Mouse (Mus musculus): ENCODE results near the gene Aip. TPM values are rescaled to one million over a fixed set of nuclear protein-coding genes. Genes with fewer than 3 reads are reported as not detected.
"Not testable (repeated sequence)": the region's sequence is repeated elsewhere in the genome, so short reads cannot be mapped to it uniquely, and the experiment has no call there.

Aip gene
- polyA plus RNA-seq, 1 experiment from 2014 or later = 47.0 TPM

DNA sequence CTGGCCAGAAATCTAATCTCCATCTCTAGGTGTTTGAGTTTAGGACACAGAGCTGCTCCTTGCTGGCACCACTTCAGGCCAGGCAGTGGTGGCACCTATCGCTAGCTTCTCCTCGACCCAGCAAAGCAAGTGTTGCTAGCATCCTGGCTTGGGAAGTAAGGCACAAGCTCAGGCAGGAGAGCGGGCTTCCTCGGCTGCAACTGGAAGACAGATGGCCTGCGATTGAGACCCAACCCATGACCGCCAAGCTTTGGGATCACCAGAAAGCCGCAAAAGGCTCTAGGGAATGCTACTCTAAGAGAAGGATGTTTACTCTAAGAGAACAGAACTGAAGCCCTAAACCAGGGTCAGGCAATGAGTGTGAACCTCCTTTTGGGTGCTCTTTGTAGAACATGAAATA lies 3.8 kb upstream of the Aip start:
- WGBS = 85% methylated on average over 7 of the region's 7 CpGs
- H3K27ac ChIP-seq (replicated peaks) = no peak overlapping the region
- ATAC-seq (ENCODE audit: low FRiP score, low TSS enrichment) (no peak), DNase-seq (ENCODE audit: low spot score) (no peak)
- H3K4me2 ChIP-seq (replicated peaks; ENCODE audit: low read depth) = no peak overlapping the region
- no peaks in the 10 kb centered on the region for H3K9me3 ChIP-seq (ENCODE audit: control insufficient read depth, low read length)
- H3K4me3 ChIP-seq (ENCODE audit: low read depth, low read length) = no peak overlapping the region
- peaks cover 20% of the 10 kb centered on the region for H3K36me3 ChIP-seq (ENCODE audit: control insufficient read depth, insufficient read depth, low read length)
- no peaks in the 10 kb centered on the region for H3K27me3 ChIP-seq (ENCODE audit: control insufficient read depth, insufficient read depth, low read length)
- TF ChIP-seq EP300 (optimal IDR thresholded peaks at IDR 0.05) = no peak
- no peak for TF ChIP-seq CTCF (IDR thresholded peaks at IDR 0.05; ENCODE audit: low read depth)
- H3K4me1 ChIP-seq (replicated peaks; ENCODE audit: control insufficient read depth, insufficient read depth) = 0 out of 2 replicates have a peak, but pooled peaks cover 3% of the 10 kb centered on the region
- H3K9ac ChIP-seq (ENCODE audit: low read length) = no peak overlapping the region

DNA sequence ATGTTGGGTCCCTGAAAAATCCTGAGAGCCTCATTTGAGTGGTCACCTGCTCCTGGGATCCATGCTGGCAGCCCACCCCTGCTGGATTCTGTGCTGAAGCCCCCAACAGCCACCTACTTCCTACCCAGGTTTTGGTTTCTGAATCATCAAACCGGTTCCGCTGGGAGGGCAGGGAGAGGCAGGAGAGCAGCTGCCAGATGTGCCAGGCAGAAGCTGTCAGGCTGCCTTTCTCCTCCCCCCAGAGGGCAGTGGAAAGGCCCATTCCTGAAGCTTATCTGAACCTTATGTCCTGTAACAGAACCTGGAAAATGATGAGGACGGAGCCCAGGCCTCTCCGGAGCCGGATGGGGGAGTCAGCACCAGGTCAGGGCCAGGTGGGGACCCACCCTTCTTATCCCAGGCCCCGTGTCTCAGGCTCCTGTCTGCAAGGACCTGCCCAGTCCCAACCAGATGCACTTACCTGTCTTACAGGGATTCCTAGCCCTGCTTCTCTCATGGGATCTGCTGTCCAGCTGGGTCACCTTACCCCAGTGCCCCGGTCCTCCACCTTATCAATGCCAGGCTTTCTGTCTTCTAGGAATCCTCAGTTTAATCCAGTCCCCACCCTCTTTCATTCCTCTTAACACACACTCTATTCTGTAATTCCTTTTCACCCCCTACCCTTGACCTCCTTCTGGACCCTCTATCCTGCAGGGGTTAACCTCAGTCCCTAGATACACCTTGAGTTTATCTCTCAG lies 1.3 kb upstream of the Aip start:
- WGBS = 41% methylated on average over 7 of the region's 7 CpGs

GRCm38 (mm10) chr19:4125268-4125667 lies 390 bp downstream of the Aip start:
- not testable (repeated sequence) for H3K27me3 ChIP-seq (ENCODE audit: control insufficient read depth, insufficient read depth, low read length); H3K9ac ChIP-seq (ENCODE audit: low read length); DNase-seq (ENCODE audit: low spot score); H3K9me3 ChIP-seq (ENCODE audit: control insufficient read depth, low read length)
- 23% methylated on average over 2 of the region's 4 CpGs for WGBS
- H3K27ac ChIP-seq (replicated peaks) = 0 out of 2 replicates have a peak overlapping the region, but pooled peaks have one; percentile 18
- H3K36me3 ChIP-seq (ENCODE audit: control insufficient read depth, insufficient read depth, low read length) = peaks cover 11% of the 10 kb centered on the region
- H3K4me1 ChIP-seq (replicated peaks; ENCODE audit: control insufficient read depth, insufficient read depth) = peaks cover 10% of the 10 kb centered on the region
- peak overlapping the region; percentile 48 for H3K4me2 ChIP-seq (replicated peaks; ENCODE audit: low read depth)
- peak; percentile 25 for ATAC-seq (ENCODE audit: low FRiP score, low TSS enrichment)
- H3K4me3 ChIP-seq (ENCODE audit: low read depth, low read length) = peak overlapping the region; percentile 84

More for the DNA sequence above, 1.3 kb upstream of the Aip start:
- Histone ChIP-seq H3K36me3 (ENCODE audit: control insufficient read depth, insufficient read depth, low read length) (peaks cover 13% of the 10 kb centered on the region), H3K9ac (ENCODE audit: low read length) (peak overlapping the region; percentile 89), H3K4me2 (replicated peaks; ENCODE audit: low read depth) (peak overlapping the region; percentile 77), H3K4me3 (ENCODE audit: low read depth, low read length) (peak overlapping the region; percentile 84), H3K27ac (replicated peaks) (peak overlapping the region; percentile 81), H3K4me1 (replicated peaks; ENCODE audit: control insufficient read depth, insufficient read depth) (0 out of 2 replicates have a peak, but pooled peaks cover 3% of the 10 kb centered on the region), H3K9me3 (ENCODE audit: control insufficient read depth, low read length) (no peaks in the 10 kb centered on the region), H3K27me3 (ENCODE audit: control insufficient read depth, insufficient read depth, low read length) (no peaks in the 10 kb centered on the region)
- peak; percentile 62 for DNase-seq (ENCODE audit: low spot score)
- TF ChIP-seq CTCF (IDR thresholded peaks at IDR 0.05; ENCODE audit: low read depth) = no peak
- TF ChIP-seq EP300 (optimal IDR thresholded peaks at IDR 0.05) = no peak
- no peak for ATAC-seq (ENCODE audit: low FRiP score, low TSS enrichment)

DNA sequence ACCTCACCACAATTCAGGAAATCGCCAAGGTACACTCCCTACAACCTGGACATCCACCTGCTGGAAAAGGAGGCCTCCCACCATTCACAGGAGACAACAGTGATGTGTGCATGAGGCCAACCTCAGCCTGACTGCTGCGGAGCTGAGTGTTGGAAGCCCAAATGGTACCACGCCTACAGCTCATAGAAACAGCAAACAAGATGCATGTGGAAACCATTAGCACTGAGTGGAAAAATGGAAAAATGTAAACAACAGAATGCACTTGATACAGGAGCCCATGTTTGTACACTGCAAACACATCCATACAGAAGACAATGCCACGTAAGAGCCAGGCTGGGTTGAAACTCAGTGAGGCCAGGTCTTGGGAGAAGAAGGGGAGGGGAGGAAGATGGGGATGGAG lies 1.2 kb downstream of the Aip start:
- DNase-seq (ENCODE audit: low spot score) (no peak), ATAC-seq (ENCODE audit: low FRiP score, low TSS enrichment) (no peak)
- no peak overlapping the region for H3K4me2 ChIP-seq (replicated peaks; ENCODE audit: low read depth)
- H3K9ac ChIP-seq (ENCODE audit: low read length) = no peak overlapping the region
- peaks cover 6% of the 10 kb centered on the region for H3K36me3 ChIP-seq (ENCODE audit: control insufficient read depth, insufficient read depth, low read length)
- 66% methylated on average over 4 of the region's 4 CpGs for WGBS
- TF ChIP-seq CTCF (IDR thresholded peaks at IDR 0.05; ENCODE audit: low read depth) (no peak), EP300 (optimal IDR thresholded peaks at IDR 0.05) (no peak)
- no peaks in the 10 kb centered on the region for H3K27me3 ChIP-seq (ENCODE audit: control insufficient read depth, insufficient read depth, low read length)
- H3K4me1 ChIP-seq (replicated peaks; ENCODE audit: control insufficient read depth, insufficient read depth) = peaks cover 10% of the 10 kb centered on the region
- no peaks in the 10 kb centered on the region for H3K9me3 ChIP-seq (ENCODE audit: control insufficient read depth, low read length)
- no peak overlapping the region for H3K4me3 ChIP-seq (ENCODE audit: low read depth, low read length)
- H3K27ac ChIP-seq (replicated peaks) = no peak overlapping the region

GRCm38 (mm10) chr19:4122411-4123370 lies 3.0 kb downstream of the Aip start:
- peaks cover 10% of the 10 kb centered on the region for H3K4me1 ChIP-seq (replicated peaks; ENCODE audit: control insufficient read depth, insufficient read depth)
- ATAC-seq (ENCODE audit: low FRiP score, low TSS enrichment) = no peak
- H3K4me3 ChIP-seq (ENCODE audit: low read depth, low read length) = no peak overlapping the region
- H3K36me3 ChIP-seq (ENCODE audit: control insufficient read depth, insufficient read depth, low read length) = 0 out of 2 replicates have a peak, but pooled peaks cover 4% of the 10 kb centered on the region
- DNase-seq (ENCODE audit: low spot score) = no peak
- no peak overlapping the region for H3K9ac ChIP-seq (ENCODE audit: low read length)
- no peak overlapping the region for H3K4me2 ChIP-seq (replicated peaks; ENCODE audit: low read depth)
- no peak for TF ChIP-seq EP300 (optimal IDR thresholded peaks at IDR 0.05)
- TF ChIP-seq CTCF (IDR thresholded peaks at IDR 0.05; ENCODE audit: low read depth) = peak; percentile 25; the same call in 1 of the 2 replicates
- no peaks in the 10 kb centered on the region for H3K27me3 ChIP-seq (ENCODE audit: control insufficient read depth, insufficient read depth, low read length)
- H3K27ac ChIP-seq (replicated peaks) = no peak overlapping the region
- no peaks in the 10 kb centered on the region for H3K9me3 ChIP-seq (ENCODE audit: control insufficient read depth, low read length)
- WGBS = 70% methylated on average over 7 of the region's 7 CpGs

DNA sequence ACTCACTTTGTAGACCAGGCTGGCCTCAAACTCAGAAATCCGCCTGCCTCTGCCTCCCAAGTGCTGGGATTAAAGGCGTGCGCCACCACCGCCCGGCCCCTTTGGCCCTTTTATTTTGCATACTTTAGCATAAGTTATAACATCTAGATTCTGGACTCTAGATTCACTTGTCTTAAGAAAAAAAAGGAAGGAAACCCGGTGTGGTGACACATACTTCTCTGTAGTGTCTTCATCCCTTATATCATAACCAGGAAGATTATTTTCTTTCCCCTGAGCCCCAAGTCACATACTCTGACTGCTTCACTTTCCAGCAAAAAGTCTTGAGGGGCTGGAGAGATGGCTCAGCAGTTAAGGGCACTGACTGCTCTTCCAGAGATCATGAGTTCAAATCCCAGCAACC lies 3.8 kb downstream of the Aip start:
- H3K27me3 ChIP-seq (ENCODE audit: control insufficient read depth, insufficient read depth, low read length); H3K4me3 ChIP-seq (ENCODE audit: low read depth, low read length); H3K27ac ChIP-seq (replicated peaks); H3K9me3 ChIP-seq (ENCODE audit: control insufficient read depth, low read length); H3K9ac ChIP-seq (ENCODE audit: low read length); ATAC-seq (ENCODE audit: low FRiP score, low TSS enrichment); DNase-seq (ENCODE audit: low spot score); H3K36me3 ChIP-seq (ENCODE audit: control insufficient read depth, insufficient read depth, low read length); H3K4me2 ChIP-seq (replicated peaks; ENCODE audit: low read depth): not testable (repeated sequence)
- peaks cover 10% of the 10 kb centered on the region for H3K4me1 ChIP-seq (replicated peaks; ENCODE audit: control insufficient read depth, insufficient read depth)
- WGBS = 60% methylated on average over 6 of the region's 6 CpGs

Measured in stomach, postnatal 0 days (tissue).